Comparison of ENCODE assay signal across 11 mouse cellular contexts in the genomic region with DNA sequence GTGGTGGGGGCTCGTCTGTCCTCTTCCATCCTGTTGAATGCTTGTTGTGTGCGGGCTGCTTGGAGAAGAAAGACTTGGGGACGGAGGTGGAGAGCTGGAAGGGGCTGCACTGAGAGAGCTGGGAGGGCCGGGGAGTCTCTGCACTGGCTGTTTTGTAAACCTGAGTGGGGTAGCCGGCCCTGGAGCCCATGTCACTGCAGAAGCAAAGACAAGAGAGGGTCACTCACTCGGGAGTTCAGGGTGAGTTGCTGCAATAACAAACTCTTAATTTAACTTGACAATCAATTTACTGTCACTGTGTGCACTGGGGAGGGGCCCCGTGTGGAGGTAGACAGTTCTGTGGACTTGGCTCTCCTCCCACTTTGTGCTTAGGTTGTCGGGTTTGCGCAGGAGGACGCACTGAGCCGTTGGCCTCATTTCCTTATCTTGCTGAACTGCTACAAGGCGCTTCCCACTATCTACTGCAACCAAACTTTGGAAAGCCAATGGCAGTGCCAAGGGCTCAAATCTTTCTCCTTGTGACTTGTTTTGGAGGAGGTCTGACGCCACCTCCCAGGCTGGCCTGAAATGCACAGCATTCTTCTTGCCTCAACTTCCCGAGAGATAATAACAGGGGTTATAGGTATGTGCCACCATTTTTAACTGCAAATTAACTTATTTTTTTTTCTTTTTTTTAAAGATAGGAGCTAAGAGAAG. TPM values are rescaled to one million over a fixed set of nuclear protein-coding genes. Genes with fewer than 3 reads are reported as not detected.
A peak's percentile ranks its signal among the peaks of the same experiment; 100 is the strongest.
DNase-seq lines count a peak whose midpoint lies in the region; ATAC-seq and TF ChIP-seq lines count a peak whose summit lies in the region.
"Had no signal": no experiment of that assay in that cellular context is flagged by ENCODE, and none has a peak within 500 bp of the region (broad histone marks: within the 10 kb centered on the region; RNA-seq: fewer than 3 reads in every experiment).

No protein-coding gene starts in this region.

- H3K9ac ChIP-seq in liver, embryonic 12.5 days = peak overlapping the region; percentile 67
- no peak overlapping the region for H3K9ac ChIP-seq in forebrain, postnatal 0 days
- H3K9ac ChIP-seq: embryonic facial prominence, embryonic 12.5 days had no signal

- TF ChIP-seq CTCF in forebrain, postnatal 0 days (IDR thresholded peaks at IDR 0.05; ENCODE audit: low read depth) = no peak

- ATAC-seq in common myeloid progenitor, adult 5-6 weeks (replicated peaks; ENCODE audit: low read depth, poor library complexity, severe bottlenecking) = peak; percentile 76
- peak; percentile 90 for ATAC-seq in liver, embryonic 12.5 days
- no peak for ATAC-seq in forebrain, postnatal 0 days

- no peaks in the 10 kb centered on the region for H3K9me3 ChIP-seq in liver, embryonic 12.5 days (replicated peaks)
- H3K9me3 ChIP-seq in forebrain, postnatal 0 days (ENCODE audit: low read length) = no peaks in the 10 kb centered on the region
- H3K9me3 ChIP-seq: embryonic facial prominence, embryonic 12.5 days had no signal

- peak overlapping the region; percentile 39 for H3K4me3 ChIP-seq in liver, embryonic 12.5 days
- no peak overlapping the region for H3K4me3 ChIP-seq in forebrain, postnatal 0 days (ENCODE audit: low read depth, low read length)
- H3K4me3 ChIP-seq: embryonic facial prominence, embryonic 12.5 days had no signal

- 11% methylated on average over 14 of the region's 14 CpGs for WGBS in liver, embryonic 12.5 days (ENCODE audit: insufficient replicate concordance)
- 69% methylated on average over 14 of the region's 14 CpGs for WGBS in forebrain, postnatal 0 days

- peaks cover 10% of the 10 kb centered on the region; the same call in 1 of the 2 replicates for H3K36me3 ChIP-seq in liver, embryonic 12.5 days
- H3K36me3 ChIP-seq in forebrain, postnatal 0 days (ENCODE audit: insufficient read depth) = peaks cover 27% of the 10 kb centered on the region

- H3K4me1 ChIP-seq in liver, embryonic 12.5 days = peaks cover 97% of the 10 kb centered on the region
- no peaks in the 10 kb centered on the region; the same call in none of the 2 replicates for H3K4me1 ChIP-seq in forebrain, postnatal 0 days (ENCODE audit: insufficient read depth)

- peak overlapping the region; percentile 92 for H3K27ac ChIP-seq in liver, embryonic 12.5 days
- no peak overlapping the region for H3K27ac ChIP-seq in forebrain, postnatal 0 days (ENCODE audit: low read depth, low read length)
- H3K27ac ChIP-seq: embryonic facial prominence, embryonic 12.5 days had no signal

- DNase-seq in spleen, adult 12 weeks (ENCODE audit: low spot score) = peak; percentile 29
- DNase-seq in spleen, adult 18-20 months = no peak
- peak; percentile 28 for DNase-seq in yolk sac, embryonic 10.5 days (ENCODE audit: low spot score)
- no peak for DNase-seq in forebrain, postnatal 0 days
- no peak for DNase-seq in right cerebral cortex, postnatal 36 days (ENCODE audit: low spot score in 2 of 2)
- DNase-seq: cerebellum, adult 9-10 months; heart, adult 11 months; lung, postnatal 14 days had no signal

- H3K4me2 ChIP-seq in liver, embryonic 12.5 days = peak overlapping the region; percentile 67
- H3K4me2 ChIP-seq in forebrain, postnatal 0 days (ENCODE audit: low read depth) = no peak overlapping the region
- H3K4me2 ChIP-seq: embryonic facial prominence, embryonic 12.5 days had no signal

- H3K27me3 ChIP-seq in liver, embryonic 12.5 days (replicated peaks) = no peaks in the 10 kb centered on the region
- no peaks in the 10 kb centered on the region for H3K27me3 ChIP-seq in forebrain, postnatal 0 days (ENCODE audit: insufficient read depth, low read length)
- H3K27me3 ChIP-seq: embryonic facial prominence, embryonic 12.5 days had no signal

RNA-seq across cellular contexts. Expression of gene Dpf1, which starts 35.4 kb away (rescaled TPM):
- total RNA-seq in common myeloid progenitor, adult 5-6 weeks (2017) = 3.2 TPM in 1 of 2 replicates, not detected in the other
- 2.6 and 3.6 TPM in 2 replicates for polyA plus RNA-seq in liver, embryonic 12.5 days (2016; fragmentation: Nextera tagmentation; extraction: Ambion mirVana)
- total RNA-seq in forebrain, postnatal 0 days (2014; rRNA removed) = 246 and 291 TPM in 2 replicates
- 243 and 248 TPM in 2 replicates for polyA plus RNA-seq in forebrain, postnatal 0 days (2015; fragmentation: Nextera tagmentation; extraction: Ambion mirVana)

RNA-seq across cellular contexts. Expression of gene Ppp1r14a, which starts 50.0 kb away (rescaled TPM):
- total RNA-seq in common myeloid progenitor, adult 5-6 weeks (2017) = not detected in 2 replicates
- polyA plus RNA-seq in liver, embryonic 12.5 days (2016; fragmentation: Nextera tagmentation; extraction: Ambion mirVana) = 4.6 and 5.1 TPM in 2 replicates
- 1.5 and 2.0 TPM in 2 replicates for total RNA-seq in forebrain, postnatal 0 days (2014; rRNA removed)
- polyA plus RNA-seq in forebrain, postnatal 0 days (2015; fragmentation: Nextera tagmentation; extraction: Ambion mirVana) = 2.3 and 2.8 TPM in 2 replicates

RNA-seq across cellular contexts. Expression of gene Spint2, which starts 57.4 kb away (rescaled TPM):
- 25.3 and 28.6 TPM in 2 replicates for total RNA-seq in common myeloid progenitor, adult 5-6 weeks (2017)
- polyA plus RNA-seq in liver, embryonic 12.5 days (2016; fragmentation: Nextera tagmentation; extraction: Ambion mirVana) = 25.9 and 28.4 TPM in 2 replicates
- 32.3 and 36.7 TPM in 2 replicates for total RNA-seq in forebrain, postnatal 0 days (2014; rRNA removed)
- polyA plus RNA-seq in forebrain, postnatal 0 days (2015; fragmentation: Nextera tagmentation; extraction: Ambion mirVana) = 94.6 and 127 TPM in 2 replicates

Comparison
In these comparisons a context has a peak if more than half of its experiments do, and no peak if none do; other contexts are left out.
1. DNase-seq: peak in spleen, adult 12 weeks (single experiment) and yolk sac, embryonic 10.5 days (single experiment); none in spleen, adult 18-20 months (0 of 2), forebrain, postnatal 0 days (single experiment) and right cerebral cortex, postnatal 36 days (0 of 2).
2. RNA of gene Dpf1, which starts 35.4 kb away (total RNA-seq): 246 to 291 TPM in forebrain, postnatal 0 days; 3.2 TPM in common myeloid progenitor, adult 5-6 weeks; every median in the first group is over 10 times any median in the second.